Mouse (Mus musculus) layer of hippocampus, postnatal 14 days (tissue): ENCODE results near the gene Fam205a3. TPM values are rescaled to one million over a fixed set of nuclear protein-coding genes. Genes with fewer than 3 reads are reported as not detected.
"Not testable (repeated sequence)": the region's sequence is repeated elsewhere in the genome, so short reads cannot be mapped to it uniquely, and the experiment has no call there.

Source experiments
- DNase-seq, 2 experiments: peaks; one replicate each; pipeline ENCODE4 v3.0.0; 2021 to 2022; ENCODE audit warnings: low spot score in 2 of 2, mixed read lengths in 1 of 2
- long read RNA-seq, 2 experiments: library from polyadenylated mRNA; stranded (forward); transcript quantifications; one replicate each; pipeline ENCODE4 v2.0.0; 2021
- total RNA-seq, 2 experiments: library from RNA; stranded (reverse); gene quantifications; 2 replicates each; pipeline ENCODE4 v1.2.3; 2021

The Fam205a3 gene
- under 1 TPM in 1 of 2 experiments, not detected in 1; 0.76 TPM for total RNA-seq
- long read RNA-seq, experiment 1 = 0 reads
- long read RNA-seq, experiment 2 = 0 reads

GRCm38 (mm10) chr4:42318034-42318433 lies at the start of gene Fam205a3:
Fam205a3 (plus strand) TSS chr4:42318334.
- DNase-seq = not testable (repeated sequence)

- DNase-seq = not testable (repeated sequence)
Observed at GRCm38 (mm10) chr4:42293967-42294366, 24.2 kb upstream of the Fam205a3 start, which contains the start of gene Gm21953. Gm21953 (plus strand) TSS chr4:42294267.

Other genes with a start within 250 kb of the Fam205a3 start
- gene Gm3893, start 227.1 kb upstream of the Fam205a3 start, total RNA-seq = not detected
- 10 to 100 TPM; 12.4 to 14.1 TPM for gene Gm13304, start 203.5 kb upstream of the Fam205a3 start, total RNA-seq
- 1 to 10 TPM; 8.9 to 9.1 TPM for gene Gm13306, start 164.9 kb upstream of the Fam205a3 start, total RNA-seq
- gene Gm13305, start 149.7 kb upstream of the Fam205a3 start, total RNA-seq = 1 to 10 TPM; 3.4 to 3.7 TPM
- gene Gm10600, start 77.7 kb upstream of the Fam205a3 start, total RNA-seq = 1 to 10 TPM; 6.0 to 6.7 TPM
- gene Ccl21b, start 62.6 kb upstream of the Fam205a3 start, total RNA-seq = not detected
- not detected for gene Gm21953, start 24.1 kb upstream of the Fam205a3 start, total RNA-seq
- not detected for gene Gm21586, start 121.0 kb downstream of the Fam205a3 start, total RNA-seq
- 1 to 10 TPM; 1.8 to 1.9 TPM for gene Gm2163, start 148.4 kb downstream of the Fam205a3 start, total RNA-seq
- under 1 TPM in 1 of 2 experiments, not detected in 1; 0.76 TPM for gene Fam205a2, start 209.8 kb downstream of the Fam205a3 start, total RNA-seq